ENCODE assay signal across 10 mouse cellular contexts in the genomic region with DNA sequence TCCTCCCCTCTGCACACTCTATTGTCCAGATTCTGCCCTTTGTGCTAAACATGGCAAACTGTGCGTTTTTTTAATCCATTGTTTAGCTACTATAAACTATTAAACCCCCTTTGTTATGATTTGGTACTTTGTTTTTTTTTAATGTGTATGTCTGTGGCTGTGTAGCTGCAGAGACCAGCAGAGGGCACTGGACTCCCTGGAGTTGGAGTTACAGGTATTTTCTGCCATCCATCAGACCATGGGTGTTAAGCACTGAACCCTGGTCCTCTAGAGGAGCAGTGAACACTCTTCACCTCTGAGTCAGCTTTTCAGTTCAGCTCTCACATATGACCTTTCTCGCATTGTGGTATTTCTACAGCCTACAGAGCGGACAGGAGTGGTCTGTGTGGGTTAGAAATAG.
DNase-seq lines count a peak whose midpoint lies in the region; ATAC-seq and TF ChIP-seq lines count a peak whose summit lies in the region.
"Had no signal": no experiment of that assay in that cellular context is flagged by ENCODE, and none has a peak within 500 bp of the region (broad histone marks: within the 10 kb centered on the region; RNA-seq: fewer than 3 reads in every experiment).

No protein-coding gene starts in this region.

- H3K9ac ChIP-seq in midbrain, embryonic 14.5 days (replicated peaks; ENCODE audit: low read length) = no peak overlapping the region
- H3K9ac ChIP-seq in hindbrain, embryonic 12.5 days = no peak overlapping the region
- H3K9ac ChIP-seq: embryonic facial prominence, embryonic 13.5 days; limb, embryonic 12.5 days had no signal

- WGBS in midbrain, embryonic 14.5 days = 83% methylated on average over 3 of the region's 3 CpGs
- 81% methylated on average over 3 of the region's 3 CpGs for WGBS in midbrain, embryonic 10.5 days
- 87% methylated on average over 3 of the region's 3 CpGs for WGBS in hindbrain, embryonic 12.5 days

- no peaks in the 10 kb centered on the region for H3K27me3 ChIP-seq in midbrain, embryonic 14.5 days (ENCODE audit: control insufficient read depth, insufficient read depth, low read length)
- H3K27me3 ChIP-seq in midbrain, embryonic 10.5 days (ENCODE audit: low read depth, poor library complexity, severe bottlenecking) = no peaks in the 10 kb centered on the region
- H3K27me3 ChIP-seq in hindbrain, embryonic 12.5 days = no peaks in the 10 kb centered on the region
- H3K27me3 ChIP-seq: embryonic facial prominence, embryonic 13.5 days; limb, embryonic 12.5 days had no signal

- DNase-seq in gastrocnemius, adult 2 months = no peak
- no peak for DNase-seq in gastrocnemius, adult 8-10 months (ENCODE audit: low spot score in 2 of 2)
- DNase-seq in midbrain, embryonic 14.5 days = peak; percentile 24
- DNase-seq in midbrain, embryonic 10.5 days (ENCODE audit: low spot score) = no peak
- DNase-seq in R1 (ENCODE audit: low read depth, low spot score) = peak; percentile 38
- DNase-seq in lung, postnatal 36 days = peak; percentile 62
- DNase-seq in adrenal gland, adult 18-20 months (ENCODE audit: low spot score in 2 of 2) = no peak

- no peak overlapping the region for H3K27ac ChIP-seq in gastrocnemius, adult 2 months
- no peak overlapping the region for H3K27ac ChIP-seq in midbrain, embryonic 14.5 days (replicated peaks; ENCODE audit: low read depth, low read length)
- H3K27ac ChIP-seq in midbrain, embryonic 10.5 days (replicated peaks) = no peak overlapping the region
- no peak overlapping the region for H3K27ac ChIP-seq in hindbrain, embryonic 12.5 days
- H3K27ac ChIP-seq: embryonic facial prominence, embryonic 13.5 days had no signal

- no peak for ATAC-seq in midbrain, embryonic 14.5 days (ENCODE audit: low FRiP score, low TSS enrichment)
- no peak for ATAC-seq in hindbrain, embryonic 12.5 days (ENCODE audit: low FRiP score)

- H3K4me2 ChIP-seq in midbrain, embryonic 14.5 days (ENCODE audit: low read length) = no peak overlapping the region
- H3K4me2 ChIP-seq in hindbrain, embryonic 12.5 days (replicated peaks) = no peak overlapping the region
- H3K4me2 ChIP-seq: embryonic facial prominence, embryonic 13.5 days; limb, embryonic 12.5 days had no signal

- TF ChIP-seq CTCF in gastrocnemius, adult 2 months (IDR thresholded peaks at IDR 0.05) = peak; percentile 56

- intact Hi-C loops in gastrocnemius, adult 2 months (cut with DNase I) = loop anchor here (2.0 kb wide), 1 partner anchor 125 kb away; the partner anchor contains the start of gene Tgfb3

- peaks cover 2% of the 10 kb centered on the region; the same call in 1 of the 2 replicates for H3K36me3 ChIP-seq in midbrain, embryonic 14.5 days (ENCODE audit: control insufficient read depth, insufficient read depth, low read length)
- H3K36me3 ChIP-seq in midbrain, embryonic 10.5 days = peaks cover 31% of the 10 kb centered on the region
- 0 out of 2 replicates have a peak, but pooled peaks cover 6% of the 10 kb centered on the region for H3K36me3 ChIP-seq in hindbrain, embryonic 12.5 days

- no peaks in the 10 kb centered on the region for H3K4me1 ChIP-seq in midbrain, embryonic 14.5 days (ENCODE audit: control insufficient read depth, insufficient read depth, low read length)
- H3K4me1 ChIP-seq in midbrain, embryonic 10.5 days = no peaks in the 10 kb centered on the region
- no peaks in the 10 kb centered on the region for H3K4me1 ChIP-seq in hindbrain, embryonic 12.5 days

- no peak overlapping the region for H3K4me3 ChIP-seq in gastrocnemius, adult 2 months
- no peak overlapping the region for H3K4me3 ChIP-seq in midbrain, embryonic 14.5 days (replicated peaks; ENCODE audit: low read depth, low read length)
- H3K4me3 ChIP-seq in midbrain, embryonic 10.5 days = no peak overlapping the region
- no peak overlapping the region for H3K4me3 ChIP-seq in hindbrain, embryonic 12.5 days
- H3K4me3 ChIP-seq: embryonic facial prominence, embryonic 13.5 days; limb, embryonic 12.5 days had no signal

- H3K9me3 ChIP-seq in midbrain, embryonic 14.5 days (ENCODE audit: control insufficient read depth, low read length) = no peaks in the 10 kb centered on the region
- H3K9me3 ChIP-seq in midbrain, embryonic 10.5 days (replicated peaks) = no peaks in the 10 kb centered on the region
- no peaks in the 10 kb centered on the region for H3K9me3 ChIP-seq in hindbrain, embryonic 12.5 days (replicated peaks)
- H3K9me3 ChIP-seq: embryonic facial prominence, embryonic 13.5 days had no signal

Comparison
In these comparisons a context has a peak if more than half of its experiments do, and no peak if none do; other contexts are left out.
1. DNase-seq: peak in midbrain, embryonic 14.5 days (single experiment), R1 (single experiment) and lung, postnatal 36 days (single experiment); none in gastrocnemius, adult 2 months (single experiment), gastrocnemius, adult 8-10 months (0 of 2), midbrain, embryonic 10.5 days (single experiment) and adrenal gland, adult 18-20 months (0 of 2).